Mouse (Mus musculus) brain, embryonic 14.5 days (tissue): ENCODE measurements around the gene Brca1.

Experiments used
- CTCF ChIP-seq: fragments of 200-500 bp; IDR thresholded peaks from 2 replicates; pipeline ENCODE4 v1.5.1; 2012; ENCODE audit warnings: inconsistent platforms, mild to moderate bottlenecking, moderate library complexity, borderline replicate concordance; ENCODE audit not compliant: insufficient read depth, insufficient read length; ENCODE audit errors: extremely low read depth
- POLR2A ChIP-seq: fragments of 200-500 bp; IDR thresholded peaks from 2 replicates; pipeline ENCODE4 v1.6.1; 2012; ENCODE audit warnings: mild to moderate bottlenecking, inconsistent platforms, borderline replicate concordance; ENCODE audit not compliant: poor library complexity, insufficient read depth, insufficient read length, severe bottlenecking; ENCODE audit errors: extremely low read depth

- TF ChIP-seq CTCF (no peak), POLR2A (no peak)
These were observed 7.6 kb downstream of the Brca1 start for GRCm38 (mm10) chr11:101544132-101544531.
